Mouse (Mus musculus): Measurements from ENCODE around the gene Olfr980. TPM values are rescaled to one million over a fixed set of nuclear protein-coding genes. Genes with fewer than 3 reads are reported as not detected.

The Olfr980 gene
- not detected in 4 replicates for total RNA-seq (2023)

GRCm38 (mm10) chr9:40009482-40009881 is at the start of gene Olfr980:
Gene Olfr980, minus strand, starts transcription at chr9:40009582.

DNA sequence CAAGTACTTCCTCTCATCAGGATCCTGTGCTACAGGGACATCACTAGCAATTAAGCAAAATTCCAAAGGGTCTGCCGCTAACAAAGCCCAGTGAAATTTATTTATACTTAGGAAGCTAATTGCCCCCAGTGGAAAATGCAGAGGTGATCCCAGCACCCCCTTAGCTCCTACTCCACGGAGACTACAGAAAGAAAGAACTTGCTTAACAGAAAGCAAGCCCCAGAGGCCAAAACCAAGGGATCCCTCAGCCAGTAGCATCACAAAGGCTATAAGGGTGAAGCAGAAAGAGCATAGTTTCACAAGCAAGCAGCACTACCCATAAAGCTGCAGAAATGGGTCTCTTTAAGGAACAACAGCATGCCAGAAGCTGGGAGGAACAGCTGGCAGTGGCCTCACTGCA is 11.8 kb upstream of the Olfr980 start, which contains the start of gene Olfr981:
Gene Olfr981, plus strand, starts transcription at position 301 of the 400 bp plus-strand sequence.

DNA sequence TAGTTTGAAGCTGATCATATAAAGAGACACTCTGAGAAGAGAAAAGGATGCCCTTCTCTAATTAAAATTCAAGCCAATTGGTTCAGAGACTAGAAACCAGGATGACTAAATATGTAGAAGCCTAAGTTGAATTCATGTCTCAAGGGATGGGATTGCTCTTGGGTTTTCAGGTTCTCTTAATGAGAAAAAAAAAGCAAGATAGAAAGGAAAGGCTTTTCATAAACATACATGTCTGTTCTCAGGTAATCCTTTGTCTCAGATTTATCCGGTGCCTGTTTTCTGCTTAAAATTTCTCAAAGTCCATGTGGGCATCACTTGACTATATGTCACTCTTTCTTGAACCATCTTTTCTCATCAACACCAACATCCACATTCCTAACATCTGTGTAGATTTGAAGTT is 6.0 kb downstream of the Olfr980 start, which contains the start of gene Olfr979:
Gene Olfr979, minus strand, starts transcription at position 101 of the 400 bp plus-strand sequence.

GRCm38 (mm10) chr9:39991813-39992212 is 17.6 kb downstream of the Olfr980 start, which contains the start of gene Olfr978:
Gene Olfr978, plus strand, starts transcription at chr9:39992113.

GRCm38 (mm10) chr9:39961033-39961432 is 48.3 kb downstream of the Olfr980 start, which contains the start of gene Olfr976:
Gene Olfr976, minus strand, starts transcription at chr9:39961133.

Other genes with a start within 250 kb of the Olfr980 start
- not detected in 4 replicates for gene Olfr968, start 226.3 kb downstream of the Olfr980 start, total RNA-seq (2023)
- not detected in 4 replicates for gene Olfr969, start 218.6 kb downstream of the Olfr980 start, total RNA-seq (2023)
- not detected in 4 replicates for gene Olfr970, start 200.7 kb downstream of the Olfr980 start, total RNA-seq (2023)
- not detected in 4 replicates for gene Olfr971, start 172.7 kb downstream of the Olfr980 start, total RNA-seq (2023)
- gene Olfr972, start 143.2 kb downstream of the Olfr980 start, total RNA-seq (2023), result not detected in 4 replicates
- gene Olfr229, start 102.2 kb downstream of the Olfr980 start, total RNA-seq (2023), result not detected in 4 replicates
- gene Olfr974, start 72.1 kb downstream of the Olfr980 start, total RNA-seq (2023), result not detected in 4 replicates
- not detected in 4 replicates for gene Olfr975, start 57.5 kb downstream of the Olfr980 start, total RNA-seq (2023)
- gene Olfr976, start 48.4 kb downstream of the Olfr980 start, total RNA-seq (2023), result not detected in 4 replicates
- not detected in 4 replicates for gene Olfr978, start 17.5 kb downstream of the Olfr980 start, total RNA-seq (2023)
- gene Olfr979, start 6.1 kb downstream of the Olfr980 start, total RNA-seq (2023), result not detected in 4 replicates
- gene Olfr981, start 11.9 kb upstream of the Olfr980 start, total RNA-seq (2023), result not detected in 4 replicates
- gene Olfr982, start 64.2 kb upstream of the Olfr980 start, total RNA-seq (2023), result not detected in 4 replicates
- not detected in 4 replicates for gene Olfr983, start 84.0 kb upstream of the Olfr980 start, total RNA-seq (2023)
- gene Olfr984, start 104.6 kb upstream of the Olfr980 start, total RNA-seq (2023), result not detected in 4 replicates
- gene Olfr985, start 120.6 kb upstream of the Olfr980 start, total RNA-seq (2023), result not detected in 4 replicates
- gene Tmem225, start 138.5 kb upstream of the Olfr980 start, total RNA-seq (2023), result not detected in 4 replicates
- gene Olfr986, start 171.3 kb upstream of the Olfr980 start, total RNA-seq (2023), result not detected in 4 replicates
- 2.1 to 2.6 TPM (median 2.4 TPM) in 4 replicates for gene Zfp202, start 182.7 kb upstream of the Olfr980 start, total RNA-seq (2023)